Comparison of ENCODE assay signal across 21 mouse cellular contexts in the genomic region with DNA sequence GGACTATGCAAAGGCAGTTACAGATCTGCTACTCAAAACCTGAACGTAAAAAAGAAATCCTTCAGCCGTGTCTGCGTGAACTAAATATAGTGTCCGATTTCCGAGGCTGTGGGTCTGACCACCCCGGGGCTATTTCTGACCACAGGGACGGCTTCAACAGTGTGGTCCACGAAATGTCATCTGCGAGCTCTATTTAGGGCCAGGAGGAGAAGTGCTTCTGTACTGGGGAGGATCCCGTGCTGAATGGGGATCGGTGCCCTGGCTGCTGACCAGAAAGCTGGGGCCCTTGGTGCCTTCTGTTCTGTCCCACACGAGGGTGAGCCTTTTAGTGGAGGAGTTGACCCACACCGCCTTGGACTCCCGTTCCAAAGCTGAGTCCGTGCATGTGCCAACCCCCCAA.
DNase-seq lines count a peak whose midpoint lies in the region; ATAC-seq lines count a peak whose summit lies in the region.
"Had no signal": no experiment of that assay in that cellular context is flagged by ENCODE, and none has a peak within 500 bp of the region (broad histone marks: within the 10 kb centered on the region; RNA-seq: fewer than 3 reads in every experiment).

No protein-coding gene starts in this region.

- H3K9ac ChIP-seq in heart, embryonic 12.5 days = no peak overlapping the region
- H3K9ac ChIP-seq: forebrain, embryonic 15.5 days; hindbrain, embryonic 15.5 days; limb, embryonic 13.5 days; liver, embryonic 12.5 days; midbrain, embryonic 12.5 days; stomach, embryonic 15.5 days had no signal

- intact Hi-C loops in heart, postnatal 25 days (cut with DNase I) = no loop called here

- 46% methylated on average over 15 of the region's 15 CpGs for WGBS in heart, embryonic 12.5 days

- H3K4me3 ChIP-seq in heart, embryonic 12.5 days = no peak overlapping the region
- H3K4me3 ChIP-seq: forebrain, embryonic 15.5 days; hindbrain, embryonic 15.5 days; limb, embryonic 13.5 days; liver, embryonic 12.5 days; midbrain, embryonic 12.5 days; stomach, embryonic 15.5 days had no signal

- no peaks in the 10 kb centered on the region for H3K27me3 ChIP-seq in heart, embryonic 12.5 days (replicated peaks)
- H3K27me3 ChIP-seq: forebrain, embryonic 15.5 days; hindbrain, embryonic 15.5 days; limb, embryonic 13.5 days; liver, embryonic 12.5 days; midbrain, embryonic 12.5 days; stomach, embryonic 15.5 days had no signal

- no peaks in the 10 kb centered on the region for H3K36me3 ChIP-seq in heart, embryonic 12.5 days
- H3K36me3 ChIP-seq: forebrain, embryonic 15.5 days; hindbrain, embryonic 15.5 days; limb, embryonic 13.5 days; liver, embryonic 12.5 days; midbrain, embryonic 12.5 days; stomach, embryonic 15.5 days had no signal

- DNase-seq in cerebellum, adult 11-12 months = peak; percentile 10
- DNase-seq in cerebellum, postnatal 4 days (ENCODE audit: low spot score in 2 of 2) = no peak
- DNase-seq in heart, adult 11 months = peak; percentile 91
- no peak for DNase-seq in heart, postnatal 25 days (ENCODE audit: low spot score)
- DNase-seq in heart, postnatal 4 days = peak; percentile 14
- DNase-seq in adrenal gland, adult (ENCODE audit: inconsistent age in 2 of 2, low spot score in 1 of 2) = no peak
- DNase-seq: adrenal gland, postnatal 36 days; gastrocnemius, postnatal 25 days; kidney, postnatal 25 days; layer of hippocampus, postnatal 36 days; lung, adult 18-20 months; lung, postnatal 14 days; thymus, postnatal 36 days had no signal

- no peak for ATAC-seq in heart, embryonic 12.5 days (ENCODE audit: insufficient number of reproducible peaks, low FRiP score)
- ATAC-seq: forebrain, embryonic 15.5 days; intestine, embryonic 16.5 days; liver, embryonic 12.5 days had no signal

- no peaks in the 10 kb centered on the region for H3K9me3 ChIP-seq in heart, embryonic 12.5 days (replicated peaks)
- H3K9me3 ChIP-seq: forebrain, embryonic 15.5 days; hindbrain, embryonic 15.5 days; limb, embryonic 13.5 days; liver, embryonic 12.5 days; midbrain, embryonic 12.5 days; stomach, embryonic 15.5 days had no signal

- H3K27ac ChIP-seq in heart, embryonic 12.5 days (ENCODE audit: poor library complexity, severe bottlenecking) = peak overlapping the region; percentile 55
- H3K27ac ChIP-seq: forebrain, embryonic 15.5 days; hindbrain, embryonic 15.5 days; limb, embryonic 13.5 days; liver, embryonic 12.5 days; midbrain, embryonic 12.5 days; stomach, embryonic 15.5 days had no signal

- 0 out of 2 replicates have a peak overlapping the region, but pooled peaks have one; percentile 20 for H3K4me2 ChIP-seq in heart, embryonic 12.5 days
- H3K4me2 ChIP-seq: forebrain, embryonic 15.5 days; hindbrain, embryonic 15.5 days; limb, embryonic 13.5 days; liver, embryonic 12.5 days; midbrain, embryonic 12.5 days; stomach, embryonic 15.5 days had no signal

- peaks cover 29% of the 10 kb centered on the region for H3K4me1 ChIP-seq in heart, embryonic 12.5 days (replicated peaks)
- H3K4me1 ChIP-seq: forebrain, embryonic 15.5 days; hindbrain, embryonic 15.5 days; limb, embryonic 13.5 days; midbrain, embryonic 12.5 days; stomach, embryonic 15.5 days had no signal

Comparison
In these comparisons a context has a peak if more than half of its experiments do, and no peak if none do; other contexts are left out.
1. DNase-seq: peak in cerebellum, adult 11-12 months (single experiment), heart, adult 11 months (single experiment) and heart, postnatal 4 days (single experiment); none in cerebellum, postnatal 4 days (0 of 2), heart, postnatal 25 days (single experiment) and adrenal gland, adult (0 of 2).